Mouse (Mus musculus) embryonic facial prominence, embryonic 13.5 days (tissue): ENCODE results near the gene Mycbp2. TPM values are rescaled to one million over a fixed set of nuclear protein-coding genes. Genes with fewer than 3 reads are reported as not detected.

Experiments
- ATAC-seq: fragments of 200-750 bp; cut with Nextera tagmentation; 2 replicates; pipeline ENCODE4 v1.8.0; 2017; ENCODE audit warnings: low read depth; ENCODE audit not compliant: insufficient number of reproducible peaks, insufficient read depth, low FRiP score, low TSS enrichment
- H3K27ac ChIP-seq: fragments of 300-500 bp; sonication (generic); 2 replicates; pipeline ENCODE4 v1.5.1; 2015; ENCODE audit warnings: moderate library complexity, mild to moderate bottlenecking, inconsistent platforms
- H3K27me3 ChIP-seq: fragments of 300-500 bp; sonication (generic); 2 replicates; pipeline ENCODE4 v1.6.1; 2015; ENCODE audit warnings: mild to moderate bottlenecking, inconsistent platforms
- H3K36me3 ChIP-seq: fragments of 300-500 bp; sonication (generic); 2 replicates; pipeline ENCODE4 v1.6.1; 2015; ENCODE audit warnings: mild to moderate bottlenecking, inconsistent platforms
- H3K4me1 ChIP-seq: fragments of 300-500 bp; sonication (generic); 2 replicates; pipeline ENCODE4 v1.6.1; 2015; ENCODE audit warnings: inconsistent platforms
- H3K4me2 ChIP-seq: fragments of 300-500 bp; sonication (generic); 2 replicates; pipeline ENCODE4 v1.6.1; 2015; ENCODE audit warnings: moderate library complexity, mild to moderate bottlenecking, inconsistent platforms
- H3K4me3 ChIP-seq: fragments of 300-500 bp; sonication (generic); 2 replicates; pipeline ENCODE4 v1.5.1; 2015; ENCODE audit warnings: mild to moderate bottlenecking, inconsistent platforms
- H3K9ac ChIP-seq: fragments of 300-500 bp; sonication (generic); 2 replicates; pipeline ENCODE4 v1.6.1; 2015; ENCODE audit warnings: mild to moderate bottlenecking, inconsistent platforms
- H3K9me3 ChIP-seq: fragments of 300-500 bp; sonication (generic); 2 replicates; pipeline ENCODE4 v1.6.1; 2016; ENCODE audit warnings: inconsistent platforms
- WGBS: fragments of 180-500 bp; shearing (Covaris S2); methylation state at CpG from one replicate; pipeline ENCODE4 v1.1.7; 2015; ENCODE audit warnings: mixed read lengths; 5-methylcytosine and 5-hydroxymethylcytosine counted together
- polyA plus RNA-seq: library from polyadenylated mRNA; unstranded; fragments of >200 nt; fragmentation: Nextera tagmentation; extraction: Ambion mirVana; gene quantifications from 2 replicates; pipeline ENCODE4 v1.2.1, GENCODE M21; 2015

Mycbp2 gene
- polyA plus RNA-seq, 1 experiment from 2014 or later = 23.3 TPM

DNA sequence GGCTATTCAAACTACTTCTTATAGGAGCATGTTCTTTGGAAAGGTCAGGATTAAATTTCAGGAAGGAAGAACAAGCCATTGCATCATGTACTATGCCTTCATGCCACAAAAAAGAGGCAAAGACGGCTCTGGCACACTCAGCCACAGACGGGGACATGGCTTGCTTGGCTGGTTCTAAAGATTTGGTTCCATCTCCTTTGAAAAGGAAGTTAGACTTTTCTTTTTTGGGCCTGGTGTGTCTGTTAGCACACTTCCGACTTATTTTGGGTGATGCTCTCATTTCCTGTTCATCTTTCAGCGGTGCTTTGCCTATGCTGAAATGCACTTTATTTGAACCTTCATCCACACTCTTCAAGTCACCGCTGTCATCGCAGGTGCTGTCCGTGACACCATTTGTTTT lies 190.9 kb downstream of the Mycbp2 start:
- Histone ChIP-seq H3K36me3 (peaks cover 42% of the 10 kb centered on the region), H3K9ac (no peak overlapping the region), H3K4me1 (no peaks in the 10 kb centered on the region), H3K9me3 (no peaks in the 10 kb centered on the region), H3K27ac (no peak overlapping the region), H3K4me3 (no peak overlapping the region), H3K4me2 (no peak overlapping the region), H3K27me3 (no peaks in the 10 kb centered on the region)
- no peak for ATAC-seq
- WGBS = 92% methylated on average over 7 of the region's 7 CpGs

DNA sequence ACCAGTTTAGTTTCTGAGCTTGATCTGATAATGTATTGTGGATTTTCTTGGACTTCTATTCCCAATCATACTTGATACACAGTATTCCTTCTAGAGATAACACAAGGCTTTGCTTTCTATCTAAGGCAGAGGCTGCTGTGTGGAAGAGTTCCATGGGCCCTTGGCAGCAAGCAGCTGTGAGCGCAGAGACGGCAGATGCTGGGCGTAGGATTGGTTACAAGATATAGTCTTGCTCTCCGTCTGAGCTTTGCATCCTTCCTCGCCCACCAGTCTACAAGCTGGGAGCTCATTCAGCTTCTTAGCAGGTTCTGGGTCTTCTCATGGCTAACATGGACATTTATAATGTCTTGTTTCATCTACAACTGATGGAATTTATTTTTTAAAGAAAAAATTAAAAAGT lies 196.5 kb downstream of the Mycbp2 start:
- H3K9ac ChIP-seq = no peak overlapping the region
- WGBS = 92% methylated on average over 5 of the region's 5 CpGs
- ATAC-seq = no peak
- H3K36me3 ChIP-seq = peaks cover 52% of the 10 kb centered on the region
- H3K4me2 ChIP-seq = no peak overlapping the region
- H3K9me3 ChIP-seq = no peaks in the 10 kb centered on the region
- no peaks in the 10 kb centered on the region for H3K4me1 ChIP-seq
- H3K27ac ChIP-seq = no peak overlapping the region
- no peaks in the 10 kb centered on the region for H3K27me3 ChIP-seq
- no peak overlapping the region for H3K4me3 ChIP-seq

DNA sequence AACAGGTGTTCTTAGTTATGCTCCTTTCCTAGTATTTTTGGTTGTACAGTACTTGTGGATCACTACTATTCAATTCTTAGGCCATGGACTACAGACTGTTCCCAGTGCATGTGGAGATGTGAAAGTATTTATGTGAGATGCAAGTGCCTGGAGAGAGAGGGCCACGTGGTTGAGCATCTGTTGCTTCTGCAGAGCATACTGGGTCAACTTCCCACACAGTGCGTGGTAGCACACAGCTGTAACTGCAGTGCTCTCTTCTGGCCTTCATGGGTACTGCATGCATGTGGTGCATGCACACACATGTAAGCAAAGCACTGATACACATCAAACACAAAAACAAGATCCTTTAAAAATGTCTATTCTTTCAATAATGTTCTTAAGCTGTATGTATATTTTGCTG lies 214.6 kb downstream of the Mycbp2 start:
- no peaks in the 10 kb centered on the region for H3K27me3 ChIP-seq

DNA sequence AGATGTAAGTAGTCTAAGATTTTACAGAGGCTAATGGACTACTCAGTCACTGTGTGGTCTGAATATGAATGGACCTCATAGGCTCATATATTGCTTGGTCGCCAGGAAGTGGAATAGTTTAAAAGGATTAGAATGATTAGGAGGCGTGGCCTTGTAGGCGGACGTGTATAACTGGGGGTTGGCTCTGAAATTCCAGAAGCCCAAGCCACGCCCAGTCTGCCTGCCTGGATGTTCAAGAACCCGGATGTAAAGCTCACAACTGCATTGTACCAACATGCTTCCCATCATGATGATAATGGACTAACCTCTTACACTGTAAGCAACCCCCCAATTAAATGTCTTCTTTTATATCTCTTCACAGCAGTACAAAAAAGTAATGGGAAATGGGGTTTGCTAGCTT lies 220.9 kb downstream of the Mycbp2 start:
- Histone ChIP-seq H3K4me2 (no peak overlapping the region), H3K9me3 (no peaks in the 10 kb centered on the region), H3K36me3 (peaks cover 60% of the 10 kb centered on the region), H3K9ac (no peak overlapping the region), H3K4me3 (no peak overlapping the region), H3K27ac (no peak overlapping the region), H3K4me1 (peaks cover 3% of the 10 kb centered on the region; the same call in 1 of the 2 replicates), H3K27me3 (no peaks in the 10 kb centered on the region)
- ATAC-seq = no peak
- 81% methylated on average over 6 of the region's 6 CpGs for WGBS

More for the DNA sequence above, 214.6 kb downstream of the Mycbp2 start:
- Histone ChIP-seq H3K9me3 (no peaks in the 10 kb centered on the region), H3K4me3 (no peak overlapping the region), H3K4me2 (no peak overlapping the region), H3K36me3 (peaks cover 52% of the 10 kb centered on the region), H3K9ac (no peak overlapping the region), H3K4me1 (peaks cover 3% of the 10 kb centered on the region; the same call in 1 of the 2 replicates), H3K27ac (no peak overlapping the region)
- ATAC-seq = no peak
- 81% methylated on average over 2 of the region's 2 CpGs for WGBS

- Histone ChIP-seq H3K36me3 (peaks cover 63% of the 10 kb centered on the region), H3K27ac (no peak overlapping the region), H3K4me2 (no peak overlapping the region), H3K27me3 (no peaks in the 10 kb centered on the region), H3K9me3 (no peaks in the 10 kb centered on the region), H3K4me3 (no peak overlapping the region), H3K4me1 (no peaks in the 10 kb centered on the region), H3K9ac (no peak overlapping the region)
- 96% methylated on average over 3 of the region's 3 CpGs for WGBS
- no peak for ATAC-seq
Observed at GRCm38 (mm10) chr14:103114994-103115670, 231.5 kb downstream of the Mycbp2 start.

- Histone ChIP-seq H3K4me1 (no peaks in the 10 kb centered on the region), H3K27me3 (no peaks in the 10 kb centered on the region), H3K4me3 (no peak overlapping the region), H3K36me3 (peaks cover 46% of the 10 kb centered on the region), H3K27ac (no peak overlapping the region), H3K4me2 (no peak overlapping the region), H3K9me3 (no peaks in the 10 kb centered on the region), H3K9ac (no peak overlapping the region)
- 93% methylated on average over 3 of the region's 3 CpGs for WGBS
- no peak for ATAC-seq
Observed at GRCm38 (mm10) chr14:103112606-103113363, 233.8 kb downstream of the Mycbp2 start.

DNA sequence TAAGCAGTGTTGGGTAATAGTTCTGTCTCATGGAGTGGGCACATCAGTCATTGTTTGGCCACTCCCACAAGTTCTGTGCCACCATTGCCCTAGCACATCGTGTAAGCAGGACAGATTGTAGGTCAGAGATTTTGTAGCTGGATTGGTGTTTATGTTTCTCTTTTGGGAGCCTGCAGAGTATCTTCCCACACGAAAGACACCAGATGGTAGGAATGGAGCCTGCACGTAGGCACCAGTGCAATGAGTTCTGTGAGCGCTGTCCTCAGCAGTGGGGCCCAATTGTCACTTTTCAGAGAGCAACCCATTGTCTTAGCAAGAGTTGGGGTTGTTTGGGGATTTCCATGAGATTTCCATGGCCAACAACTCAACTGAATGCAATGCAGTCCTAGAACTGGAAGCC lies 236.6 kb downstream of the Mycbp2 start:
- Histone ChIP-seq H3K27me3 (no peaks in the 10 kb centered on the region), H3K9ac (no peak overlapping the region), H3K9me3 (no peaks in the 10 kb centered on the region), H3K4me3 (no peak overlapping the region), H3K4me1 (no peaks in the 10 kb centered on the region), H3K36me3 (peaks cover 18% of the 10 kb centered on the region), H3K4me2 (no peak overlapping the region), H3K27ac (no peak overlapping the region)
- no peak for ATAC-seq
- 90% methylated on average over 4 of the region's 4 CpGs for WGBS

- H3K9ac ChIP-seq = no peak overlapping the region
- H3K27me3 ChIP-seq = no peaks in the 10 kb centered on the region
- no peaks in the 10 kb centered on the region; the same call in 1 of the 2 replicates for H3K36me3 ChIP-seq
- no peak overlapping the region for H3K4me3 ChIP-seq
- H3K27ac ChIP-seq = no peak overlapping the region
- H3K9me3 ChIP-seq = no peaks in the 10 kb centered on the region
- WGBS = 90% methylated on average over 2 of the region's 2 CpGs
- H3K4me2 ChIP-seq = no peak overlapping the region
- ATAC-seq = no peak
- no peaks in the 10 kb centered on the region for H3K4me1 ChIP-seq
Observed at GRCm38 (mm10) chr14:103106301-103106700, 240.3 kb downstream of the Mycbp2 start.

GRCm38 (mm10) chr14:103102731-103103335 lies 243.8 kb downstream of the Mycbp2 start:
- H3K4me3 ChIP-seq = no peak overlapping the region
- no peak overlapping the region for H3K27ac ChIP-seq
- H3K4me2 ChIP-seq = no peak overlapping the region
- ATAC-seq = no peak
- H3K9ac ChIP-seq = no peak overlapping the region
- peaks cover 3% of the 10 kb centered on the region for H3K4me1 ChIP-seq
- H3K27me3 ChIP-seq = no peaks in the 10 kb centered on the region
- no peaks in the 10 kb centered on the region for H3K9me3 ChIP-seq
- H3K36me3 ChIP-seq = no peaks in the 10 kb centered on the region
- WGBS = 79% methylated on average over 10 of the region's 10 CpGs

- no peak overlapping the region for H3K27ac ChIP-seq
- peaks cover 7% of the 10 kb centered on the region for H3K4me1 ChIP-seq
- H3K36me3 ChIP-seq = no peaks in the 10 kb centered on the region
- 78% methylated on average over 6 of the region's 6 CpGs for WGBS
- no peaks in the 10 kb centered on the region for H3K27me3 ChIP-seq
- no peaks in the 10 kb centered on the region for H3K9me3 ChIP-seq
- no peak overlapping the region for H3K4me3 ChIP-seq
- no peak overlapping the region for H3K4me2 ChIP-seq
- no peak overlapping the region for H3K9ac ChIP-seq
- no peak for ATAC-seq
Observed at GRCm38 (mm10) chr14:103102246-103102645, 244.4 kb downstream of the Mycbp2 start.

GRCm38 (mm10) chr14:103101171-103101570 lies 245.4 kb downstream of the Mycbp2 start:
- H3K9me3 ChIP-seq = no peaks in the 10 kb centered on the region
- ATAC-seq = no peak
- peaks cover 10% of the 10 kb centered on the region for H3K4me1 ChIP-seq
- no peak overlapping the region for H3K4me2 ChIP-seq
- H3K27ac ChIP-seq = no peak overlapping the region
- H3K27me3 ChIP-seq = no peaks in the 10 kb centered on the region
- H3K4me3 ChIP-seq = no peak overlapping the region
- H3K36me3 ChIP-seq = 0 out of 2 replicates have a peak, but pooled peaks cover 2% of the 10 kb centered on the region
- WGBS = 77% methylated on average over 3 of the region's 3 CpGs
- H3K9ac ChIP-seq = no peak overlapping the region

GRCm38 (mm10) chr14:103100296-103100695 lies 246.3 kb downstream of the Mycbp2 start:
- ATAC-seq = no peak
- Histone ChIP-seq H3K9me3 (no peaks in the 10 kb centered on the region), H3K4me2 (peak overlapping the region; percentile 71; the same call in 1 of the 2 replicates), H3K4me1 (peaks cover 15% of the 10 kb centered on the region), H3K27me3 (no peaks in the 10 kb centered on the region), H3K4me3 (no peak overlapping the region), H3K9ac (no peak overlapping the region), H3K27ac (no peak overlapping the region), H3K36me3 (peaks cover 9% of the 10 kb centered on the region)
- 81% methylated on average over 13 of the region's 13 CpGs for WGBS
